Mouse (Mus musculus): ENCODE measurements around the gene Syngr2. TPM values are rescaled to one million over a fixed set of nuclear protein-coding genes. Genes with fewer than 3 reads are reported as not detected.

Syngr2 gene
- polyA plus RNA-seq, 1 experiment from 2014 or later, result 15.9 TPM

DNA sequence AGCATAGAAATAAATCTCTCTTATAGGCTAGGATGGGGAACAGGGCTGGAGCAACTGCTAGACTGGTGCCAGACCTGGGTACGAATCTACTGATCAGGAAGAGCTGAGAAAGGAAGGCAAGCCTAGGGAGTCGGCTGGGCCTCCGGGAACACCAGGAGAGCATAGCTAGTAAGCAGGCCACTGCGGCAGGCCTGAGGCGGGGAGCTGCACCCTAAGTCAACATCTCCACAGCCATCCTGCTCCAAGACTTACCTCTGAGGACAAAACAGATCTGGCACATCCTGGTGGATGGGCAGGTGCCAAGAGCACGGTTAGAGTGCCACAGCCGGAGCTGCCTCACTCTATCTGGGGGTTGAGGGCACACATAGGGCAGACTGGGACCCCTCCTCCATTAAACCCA lies 10.7 kb downstream of the Syngr2 start:
- no peaks in the 10 kb centered on the region for H3K9me3 ChIP-seq (replicated peaks)
- H3K4me1 ChIP-seq, result peaks cover 32% of the 10 kb centered on the region
- no peak overlapping the region for H3K27ac ChIP-seq
- no peak overlapping the region for H3K4me2 ChIP-seq
- H3K36me3 ChIP-seq (ENCODE audit: poor library complexity, severe bottlenecking), result peaks cover 85% of the 10 kb centered on the region
- ATAC-seq, result no peak
- H3K27me3 ChIP-seq, result no peaks in the 10 kb centered on the region
- no peak overlapping the region for H3K4me3 ChIP-seq
- 93% methylated on average over 7 of the region's 7 CpGs for WGBS
- H3K9ac ChIP-seq, result 0 out of 2 replicates have a peak overlapping the region, but pooled peaks have one; percentile 6

DNA sequence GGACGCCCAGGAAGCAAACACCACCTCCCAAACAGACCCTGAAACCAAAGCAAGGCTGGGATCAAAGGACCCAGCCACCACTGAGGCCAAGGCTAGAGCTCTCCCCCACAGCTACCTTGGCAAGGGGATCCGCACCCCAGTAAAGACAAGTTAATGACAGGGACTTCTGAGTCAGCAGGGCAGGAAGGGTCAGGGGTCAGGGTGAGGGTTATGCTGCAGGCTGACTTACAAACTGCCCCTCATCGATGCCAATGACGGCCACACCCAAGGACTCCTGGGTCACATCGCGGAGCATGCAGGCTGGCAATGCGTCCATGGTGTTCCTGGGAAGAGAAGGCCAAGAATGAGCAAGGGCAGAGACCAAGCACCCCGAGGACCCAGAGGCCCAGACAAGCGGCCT lies 12.4 kb downstream of the Syngr2 start:
- Histone ChIP-seq H3K27ac (no peak overlapping the region), H3K4me1 (peaks cover 47% of the 10 kb centered on the region), H3K9ac (no peak overlapping the region), H3K36me3 (ENCODE audit: poor library complexity, severe bottlenecking) (peaks cover 70% of the 10 kb centered on the region), H3K9me3 (replicated peaks) (no peaks in the 10 kb centered on the region), H3K4me3 (no peak overlapping the region), H3K27me3 (no peaks in the 10 kb centered on the region), H3K4me2 (no peak overlapping the region)
- no peak for ATAC-seq
- WGBS, result 89% methylated on average over 9 of the region's 9 CpGs

DNA sequence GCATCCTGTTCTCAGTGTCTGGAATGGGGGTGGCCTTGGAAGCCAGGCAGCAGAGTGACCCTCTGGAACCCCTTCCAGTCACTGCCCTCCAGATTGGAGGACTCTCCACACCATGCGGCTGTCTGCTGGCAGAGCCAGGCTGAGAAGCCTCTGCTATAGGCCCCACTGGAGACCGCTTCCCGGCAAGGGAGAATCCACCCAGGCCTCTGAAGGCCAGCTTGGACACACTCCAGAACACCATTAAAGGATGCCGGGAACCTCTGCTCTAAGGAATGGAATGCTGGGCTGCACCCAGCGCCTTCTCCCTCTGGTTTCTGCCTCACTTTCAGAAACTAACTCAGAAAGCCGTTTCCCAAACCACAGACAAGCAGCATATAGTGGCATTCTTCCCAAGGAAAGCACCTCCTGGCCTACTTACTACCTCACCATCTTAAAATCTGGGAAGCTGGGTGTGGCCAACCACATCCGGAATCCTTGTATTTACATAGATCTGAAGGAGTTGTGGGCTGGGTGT lies 13.3 kb downstream of the Syngr2 start:
- 82% methylated on average over 7 of the region's 7 CpGs for WGBS
- no peak for ATAC-seq
- Histone ChIP-seq H3K9me3 (replicated peaks) (no peaks in the 10 kb centered on the region), H3K27me3 (no peaks in the 10 kb centered on the region), H3K4me2 (no peak overlapping the region; the same call in 1 of the 2 replicates), H3K9ac (peak overlapping the region; percentile 34; the same call in 1 of the 2 replicates), H3K4me1 (peaks cover 56% of the 10 kb centered on the region), H3K27ac (no peak overlapping the region), H3K36me3 (ENCODE audit: poor library complexity, severe bottlenecking) (peaks cover 60% of the 10 kb centered on the region), H3K4me3 (no peak overlapping the region)

DNA sequence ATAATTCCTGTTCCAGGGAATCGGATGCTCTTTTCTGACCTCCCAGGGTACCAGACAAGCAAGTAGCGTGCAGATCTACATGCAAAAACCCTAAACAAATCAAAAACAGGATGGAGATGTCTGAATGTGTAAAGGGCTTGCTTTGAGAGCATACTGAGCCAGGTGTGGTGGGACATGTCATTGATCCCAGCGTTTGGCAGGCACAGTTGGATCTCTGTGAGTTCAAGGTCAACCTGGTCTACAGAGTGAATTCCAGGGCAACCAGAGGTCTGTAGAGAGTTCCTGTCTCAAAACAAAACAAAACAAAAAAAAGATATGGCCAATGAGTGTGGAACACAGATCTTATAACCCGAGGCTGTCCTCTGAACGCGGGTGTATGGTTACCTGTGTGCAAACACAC lies 13.9 kb downstream of the Syngr2 start:
- Histone ChIP-seq H3K4me2 (peak overlapping the region; percentile 86; the same call in 1 of the 2 replicates), H3K4me3 (no peak overlapping the region), H3K27ac (no peak overlapping the region), H3K27me3 (no peaks in the 10 kb centered on the region), H3K9me3 (replicated peaks) (no peaks in the 10 kb centered on the region), H3K9ac (no peak overlapping the region), H3K36me3 (ENCODE audit: poor library complexity, severe bottlenecking) (peaks cover 54% of the 10 kb centered on the region), H3K4me1 (peaks cover 63% of the 10 kb centered on the region)
- 93% methylated on average over 6 of the region's 6 CpGs for WGBS
- ATAC-seq, result no peak

DNA sequence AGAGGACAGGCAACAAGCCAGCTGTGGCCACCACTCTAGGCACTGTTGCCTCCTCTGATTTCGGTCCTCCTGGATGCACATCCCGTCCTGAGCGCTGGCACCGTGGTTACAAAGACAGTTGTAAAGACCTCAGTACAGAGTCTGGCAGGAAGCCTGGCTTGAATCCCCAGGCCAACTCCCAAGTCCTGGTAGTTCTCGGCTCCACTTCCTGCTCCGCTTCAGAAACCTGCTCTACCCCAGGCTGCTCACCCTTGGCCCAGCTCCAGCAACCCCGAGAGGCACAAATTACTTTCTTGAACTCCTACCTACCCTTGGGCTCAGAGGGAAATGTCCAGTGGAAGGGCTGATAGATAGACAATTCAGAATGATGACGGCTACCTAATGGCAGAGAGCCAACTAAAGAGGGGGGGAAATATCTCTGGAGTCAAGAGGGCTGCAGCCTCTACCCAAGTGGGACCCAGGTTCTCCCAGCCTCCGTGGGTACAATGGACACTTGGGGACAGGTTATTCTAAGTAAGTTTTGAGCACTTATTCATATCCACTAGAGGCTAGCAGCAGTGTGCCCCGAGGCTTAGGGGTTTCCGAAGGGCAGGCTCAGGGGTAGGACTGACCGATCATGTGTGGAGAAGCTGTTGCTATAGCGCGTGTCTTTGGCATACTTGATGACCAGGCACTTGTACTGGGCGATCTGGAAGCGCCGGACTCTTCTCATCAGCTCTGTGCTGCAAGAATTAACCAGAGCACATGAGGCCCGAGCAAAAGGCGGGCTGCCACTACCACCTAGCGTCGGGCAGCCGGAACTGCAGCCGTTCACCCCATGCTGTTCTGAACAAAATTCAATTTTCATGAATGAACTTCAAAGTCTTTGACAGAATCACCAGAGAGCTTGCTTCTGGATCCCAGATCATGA lies 14.8 kb downstream of the Syngr2 start:
- peaks cover 66% of the 10 kb centered on the region for H3K4me1 ChIP-seq
- H3K4me3 ChIP-seq, result peak overlapping the region; percentile 56
- peak overlapping the region; percentile 86 for H3K4me2 ChIP-seq
- H3K27me3 ChIP-seq, result no peaks in the 10 kb centered on the region
- H3K9ac ChIP-seq, result peak overlapping the region; percentile 82
- peak; percentile 76 for ATAC-seq
- WGBS, result 13% methylated on average over 23 of the region's 23 CpGs
- H3K27ac ChIP-seq, result peak overlapping the region; percentile 89; the same call in 1 of the 2 replicates
- H3K36me3 ChIP-seq (ENCODE audit: poor library complexity, severe bottlenecking), result peaks cover 45% of the 10 kb centered on the region
- no peaks in the 10 kb centered on the region for H3K9me3 ChIP-seq (replicated peaks)

DNA sequence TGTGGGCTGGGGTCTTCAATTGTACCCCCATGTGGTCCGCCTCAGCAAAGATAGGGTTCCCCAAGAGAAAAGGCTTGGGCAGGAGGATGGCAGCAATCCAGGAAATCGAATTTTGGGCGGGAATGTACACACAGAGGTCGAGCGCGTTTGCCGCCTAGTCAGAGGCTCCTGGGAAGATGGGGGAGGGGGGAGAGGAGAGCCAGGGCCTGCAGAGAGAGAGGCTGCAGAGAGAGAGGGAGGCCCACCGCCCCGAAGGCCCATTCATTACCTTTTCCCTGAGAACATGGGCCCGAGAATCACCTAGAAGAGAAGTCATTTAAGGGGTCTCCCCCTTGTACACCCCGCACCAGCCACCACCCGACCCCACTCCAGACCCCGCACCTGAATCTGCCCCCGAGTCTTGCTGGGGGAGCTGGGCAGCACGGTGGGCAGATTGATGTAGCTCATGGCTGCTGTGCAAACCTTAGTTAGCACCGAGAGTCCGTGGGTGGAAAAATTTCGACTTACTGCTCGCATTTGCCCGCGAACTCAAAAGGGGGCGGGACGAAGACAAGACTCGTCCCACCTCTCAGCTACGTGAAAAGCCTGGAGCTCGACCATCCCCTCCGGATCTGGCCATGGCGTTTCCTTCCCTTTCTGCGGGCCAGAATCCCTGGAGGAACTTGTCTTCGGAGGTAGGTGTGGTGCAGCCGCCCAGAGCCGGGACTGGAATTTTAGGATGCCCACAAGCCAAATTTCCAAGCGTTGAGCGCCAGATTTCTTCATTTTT lies 16.0 kb downstream of the Syngr2 start, which contains the start of the genes Afmid and Tk1:
Gene Afmid, plus strand, starts transcription at position 592 of the 769 bp plus-strand sequence.
Gene Tk1, minus strand, starts transcription at position 760 of the 769 bp plus-strand sequence.
- peak within 1 kb of the TSS; percentile 56 for H3K4me3 ChIP-seq
- peaks cover 63% of the 10 kb centered on the region for H3K4me1 ChIP-seq
- H3K36me3 ChIP-seq (ENCODE audit: poor library complexity, severe bottlenecking), result peaks cover 33% of the 10 kb centered on the region
- no peaks in the 10 kb centered on the region for H3K9me3 ChIP-seq (replicated peaks)
- ATAC-seq, result peak; percentile 72
- peak within 1 kb of the TSS; percentile 82 for H3K9ac ChIP-seq
- under 1% methylated on average over 34 of the region's 34 CpGs for WGBS
- peak within 1 kb of the TSS; percentile 86 for H3K4me2 ChIP-seq
- H3K27me3 ChIP-seq, result no peaks in the 10 kb centered on the region
- peak within 1 kb of the TSS; percentile 89 for H3K27ac ChIP-seq

DNA sequence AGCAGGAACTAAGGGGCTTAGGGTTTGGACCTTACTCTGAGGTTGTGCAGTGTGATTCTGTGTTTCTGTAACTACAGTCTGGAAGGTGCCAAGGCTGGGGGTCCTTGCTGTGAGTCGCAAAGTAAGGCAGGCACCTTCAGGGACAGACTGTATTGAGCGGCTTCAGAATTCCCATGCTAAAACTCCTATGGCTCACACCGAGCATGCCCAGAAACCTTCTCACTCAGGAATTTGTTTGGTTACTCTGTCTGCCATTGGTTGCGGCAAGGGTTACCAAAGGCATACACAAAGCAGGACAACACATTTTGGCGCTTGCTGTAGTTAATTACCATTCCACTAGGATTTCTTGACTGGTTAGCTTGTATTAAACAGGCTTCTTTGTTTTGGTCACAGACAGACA lies 16.7 kb downstream of the Syngr2 start:
- H3K27ac ChIP-seq, result peak overlapping the region; percentile 89
- H3K9me3 ChIP-seq (replicated peaks), result no peaks in the 10 kb centered on the region
- H3K4me3 ChIP-seq, result peak overlapping the region; percentile 56
- peak overlapping the region; percentile 86 for H3K4me2 ChIP-seq
- H3K4me1 ChIP-seq, result peaks cover 63% of the 10 kb centered on the region
- no peaks in the 10 kb centered on the region for H3K27me3 ChIP-seq
- no peak; the same call in 1 of the 2 replicates for ATAC-seq
- peak overlapping the region; percentile 82 for H3K9ac ChIP-seq
- H3K36me3 ChIP-seq (ENCODE audit: poor library complexity, severe bottlenecking), result peaks cover 27% of the 10 kb centered on the region
- WGBS, result 3% methylated on average over 5 of the region's 5 CpGs

DNA sequence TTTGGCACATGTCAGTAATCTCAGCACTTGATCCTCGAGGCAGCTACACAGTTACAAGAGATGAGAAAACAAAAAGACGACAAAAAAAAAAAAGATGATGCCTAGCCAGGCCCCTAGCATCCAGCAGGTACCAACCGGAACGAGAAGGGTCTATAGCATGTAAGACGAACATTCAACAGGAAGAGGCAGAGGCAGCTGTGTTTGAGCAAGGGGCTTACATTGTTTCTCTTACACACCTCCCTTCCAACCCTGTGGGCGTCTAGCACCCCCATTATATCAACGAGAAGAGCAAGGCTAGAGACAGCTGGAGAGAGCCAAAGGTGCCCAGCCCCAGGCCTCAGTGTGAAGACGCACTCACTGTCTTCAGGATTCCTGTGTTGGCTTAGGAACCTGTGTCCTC lies 17.4 kb downstream of the Syngr2 start:
- WGBS, result 74% methylated on average over 8 of the region's 8 CpGs
- H3K4me1 ChIP-seq, result peaks cover 66% of the 10 kb centered on the region

DNA sequence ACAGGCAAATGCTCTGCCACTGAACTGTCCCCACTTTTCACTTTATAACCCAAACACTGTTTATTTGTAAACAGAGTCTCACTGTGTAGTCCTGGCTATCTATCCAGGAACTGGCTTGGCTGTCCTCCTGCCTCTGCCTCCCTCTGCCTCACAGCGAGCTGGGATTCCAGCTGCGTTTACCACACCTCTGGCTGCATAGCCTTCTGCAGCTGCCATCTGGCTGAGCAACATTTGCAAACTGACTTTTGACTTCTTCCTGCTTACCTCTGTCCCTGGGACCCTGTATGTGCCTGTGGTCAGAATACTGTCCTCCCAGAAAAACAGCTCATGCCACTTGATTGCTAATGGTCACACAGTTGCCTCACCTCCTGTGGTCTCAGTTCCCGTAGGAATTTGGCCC lies 17.9 kb downstream of the Syngr2 start:
- peaks cover 15% of the 10 kb centered on the region for H3K36me3 ChIP-seq (ENCODE audit: poor library complexity, severe bottlenecking)

More for the DNA sequence above, 17.4 kb downstream of the Syngr2 start:
- ATAC-seq, result no peak
- Histone ChIP-seq H3K9ac (0 out of 2 replicates have a peak overlapping the region, but pooled peaks have one; percentile 26), H3K36me3 (ENCODE audit: poor library complexity, severe bottlenecking) (peaks cover 19% of the 10 kb centered on the region), H3K27me3 (no peaks in the 10 kb centered on the region), H3K9me3 (replicated peaks) (no peaks in the 10 kb centered on the region), H3K4me2 (peak overlapping the region; percentile 86), H3K4me3 (no peak overlapping the region), H3K27ac (peak overlapping the region; percentile 89; the same call in 1 of the 2 replicates)

DNA sequence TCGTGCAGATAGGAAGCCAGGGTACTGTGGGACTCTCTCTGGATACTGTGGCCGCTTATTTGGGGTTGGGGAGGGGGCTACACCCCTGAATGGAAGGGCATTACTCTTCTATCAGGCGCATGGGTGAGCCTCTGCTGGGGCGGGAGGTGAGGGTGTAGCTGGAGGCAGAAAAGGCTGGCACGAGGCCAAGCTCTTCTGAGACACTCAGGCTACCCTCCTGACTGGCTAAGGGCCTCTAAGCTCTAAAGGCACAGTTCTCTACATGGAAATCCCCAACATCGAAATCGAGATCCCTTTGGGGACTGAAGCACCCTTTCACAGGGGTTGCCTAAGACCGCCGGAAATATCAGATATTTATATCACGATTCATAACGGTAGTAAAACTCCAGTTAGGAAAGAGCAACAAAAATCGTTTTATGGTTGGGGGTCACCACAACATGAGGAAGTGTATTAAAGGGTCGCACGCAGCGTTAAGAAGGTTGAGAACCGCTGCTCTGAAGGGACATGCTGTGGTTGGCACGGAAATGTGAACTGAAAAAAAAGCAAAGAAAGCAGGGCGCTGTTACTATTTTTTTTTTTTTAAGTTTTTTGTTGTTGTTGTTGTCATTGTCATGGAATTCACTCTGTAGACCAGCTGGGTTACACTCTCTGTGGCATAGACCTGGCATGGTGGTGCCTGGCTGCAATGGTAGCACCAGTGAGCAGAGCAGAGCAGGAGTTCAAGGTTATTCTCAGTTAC lies 18.9 kb downstream of the Syngr2 start:
- peaks cover 69% of the 10 kb centered on the region for H3K4me1 ChIP-seq
- H3K9ac ChIP-seq, result peak overlapping the region; percentile 26; the same call in 1 of the 2 replicates
- H3K27me3 ChIP-seq, result no peaks in the 10 kb centered on the region
- 73% methylated on average over 18 of the region's 18 CpGs for WGBS
- H3K4me2 ChIP-seq, result no peak overlapping the region
- no peak for ATAC-seq
- peaks cover 6% of the 10 kb centered on the region; the same call in 1 of the 2 replicates for H3K36me3 ChIP-seq (ENCODE audit: poor library complexity, severe bottlenecking)
- no peak overlapping the region for H3K4me3 ChIP-seq
- H3K9me3 ChIP-seq (replicated peaks), result no peaks in the 10 kb centered on the region
- H3K27ac ChIP-seq, result peak overlapping the region; percentile 41; the same call in 1 of the 2 replicates

More for the DNA sequence above, 17.9 kb downstream of the Syngr2 start:
- no peak for ATAC-seq
- Histone ChIP-seq H3K9ac (0 out of 2 replicates have a peak overlapping the region, but pooled peaks have one; percentile 26), H3K4me1 (peaks cover 71% of the 10 kb centered on the region), H3K4me2 (0 out of 2 replicates have a peak overlapping the region, but pooled peaks have one; percentile 86), H3K9me3 (replicated peaks) (no peaks in the 10 kb centered on the region), H3K4me3 (no peak overlapping the region), H3K27ac (no peak overlapping the region), H3K27me3 (no peaks in the 10 kb centered on the region)
- 77% methylated on average over 3 of the region's 3 CpGs for WGBS
